Mouse (Mus musculus) telencephalon, adult 2 months (tissue): ENCODE measurements at regions not wholly inside any gene's neighbourhood (a gene's known extent, or its start where the extent isn't known, plus 50 kb on each side); places are given as distances from the start of the nearest gene placed in this dataset.
"Not testable (repeated sequence)": the region's sequence is repeated elsewhere in the genome, so short reads cannot be mapped to it uniquely, and the experiment has no call there.

ENCODE experiments used
- DNase-seq: peaks from one replicate; pipeline ENCODE4 v3.0.0-alpha.2; 2011; ENCODE audit warnings: low read depth, low spot score

GRCm38 (mm10) chr2:85280580-85280979 lies 58.5 kb downstream of the Olfr987 start:
- no peak for DNase-seq

- no peak for DNase-seq
Observed at GRCm38 (mm10) chr2:85278128-85278527, 61.0 kb downstream of the Olfr987 start.

GRCm38 (mm10) chr2:85277433-85277832 lies 61.7 kb downstream of the Olfr987 start:
- no peak for DNase-seq

- DNase-seq: not testable (repeated sequence)
Observed at GRCm38 (mm10) chr2:85266813-85267212, 69.8 kb upstream of the Lrrc55 start.

GRCm38 (mm10) chr2:85265667-85266066 lies 68.7 kb upstream of the Lrrc55 start:
- DNase-seq: peak; percentile 71

- DNase-seq: no peak
Observed at GRCm38 (mm10) chr2:85265037-85265524, 68.1 kb upstream of the Lrrc55 start.

GRCm38 (mm10) chr2:85257356-85257755 lies 60.4 kb upstream of the Lrrc55 start:
- no peak for DNase-seq

GRCm38 (mm10) chr2:85255610-85256009 lies 58.6 kb upstream of the Lrrc55 start:
- no peak for DNase-seq

- DNase-seq: peak; percentile 75
Observed at GRCm38 (mm10) chr2:85252343-85253285, 55.6 kb upstream of the Lrrc55 start.

GRCm38 (mm10) chr2:85250026-85250560 lies 53.1 kb upstream of the Lrrc55 start:
- DNase-seq: no peak
